ENCODE assay signal across 10 mouse cellular contexts in the genomic region with DNA sequence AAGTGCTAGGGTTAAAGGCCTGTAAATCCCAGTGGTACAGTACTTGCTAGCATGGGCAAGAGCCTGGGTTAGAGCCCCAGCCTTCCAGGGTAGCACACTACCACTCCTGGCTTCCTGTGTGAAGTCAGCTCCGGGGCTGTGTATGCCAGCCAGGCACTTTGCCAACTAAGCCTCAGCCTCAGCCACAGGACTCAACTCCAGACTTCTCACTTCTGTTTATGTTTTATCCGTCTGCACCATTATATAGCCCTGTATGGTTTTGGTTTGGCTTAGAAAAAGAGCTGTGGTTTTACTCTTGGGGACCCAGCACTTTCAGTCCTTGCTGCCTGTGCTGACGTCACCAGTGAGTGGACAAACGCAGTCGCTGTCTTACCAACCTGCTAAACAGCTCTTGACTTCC.
DNase-seq lines count a peak whose midpoint lies in the region; ATAC-seq lines count a peak whose summit lies in the region.
"Had no signal": no experiment of that assay in that cellular context is flagged by ENCODE, and none has a peak within 500 bp of the region (broad histone marks: within the 10 kb centered on the region; RNA-seq: fewer than 3 reads in every experiment).

No protein-coding gene starts in this region.

- no peak overlapping the region for H3K9ac ChIP-seq in limb, embryonic 15.5 days
- H3K9ac ChIP-seq: heart, embryonic 15.5 days had no signal

- ATAC-seq in limb, embryonic 15.5 days (ENCODE audit: insufficient number of reproducible peaks, low FRiP score, low TSS enrichment, low read depth), result no peak; the same call in 1 of the 2 replicates
- no peak for ATAC-seq in activated CD4-positive, CD25-positive, alpha-beta regulatory T cell, adult 4 months
- ATAC-seq: Patski had no signal

- H3K27me3 ChIP-seq in limb, embryonic 15.5 days, result no peaks in the 10 kb centered on the region
- H3K27me3 ChIP-seq: heart, embryonic 15.5 days; Patski had no signal

- no peak overlapping the region for H3K4me3 ChIP-seq in limb, embryonic 15.5 days
- H3K4me3 ChIP-seq: heart, embryonic 15.5 days had no signal

- peak overlapping the region; percentile 35; the same call in 1 of the 2 replicates for H3K27ac ChIP-seq in limb, embryonic 15.5 days
- H3K27ac ChIP-seq: heart, embryonic 15.5 days had no signal

- no peaks in the 10 kb centered on the region for H3K9me3 ChIP-seq in limb, embryonic 15.5 days
- H3K9me3 ChIP-seq: heart, embryonic 15.5 days had no signal

- peak; percentile 28 for DNase-seq in gastrocnemius, postnatal 10 days
- DNase-seq in gastrocnemius, adult 8-10 months (ENCODE audit: low spot score in 2 of 2), result no peak
- peak; percentile 97 for DNase-seq in 416B (ENCODE audit: low read depth)
- DNase-seq in cerebellum, adult 9-10 months, result peak; percentile 39
- no peak for DNase-seq in ovary, postnatal 10 days (ENCODE audit: low spot score)
- DNase-seq in spleen, adult 12 weeks (ENCODE audit: low spot score), result no peak

- no peak overlapping the region for H3K4me2 ChIP-seq in limb, embryonic 15.5 days
- H3K4me2 ChIP-seq: heart, embryonic 15.5 days had no signal

- peaks cover 13% of the 10 kb centered on the region for H3K4me1 ChIP-seq in limb, embryonic 15.5 days

- 43% methylated on average over 5 of the region's 5 CpGs for WGBS in limb, embryonic 15.5 days

- peaks cover 26% of the 10 kb centered on the region for H3K36me3 ChIP-seq in limb, embryonic 15.5 days

Comparison
In these comparisons a context has a peak if more than half of its experiments do, and no peak if none do; other contexts are left out.
1. DNase-seq: peak in gastrocnemius, postnatal 10 days (single experiment), 416B (single experiment) and cerebellum, adult 9-10 months (single experiment); none in gastrocnemius, adult 8-10 months (0 of 2), ovary, postnatal 10 days (single experiment) and spleen, adult 12 weeks (single experiment).